Mouse (Mus musculus) embryonic fibroblast, embryonic 13.5 days (primary cell): Measurements from ENCODE around the gene Chp1.

Experiments
- CTCF ChIP-seq: IDR thresholded peaks from 2 replicates; pipeline ENCODE4 v1.5.1; 2011; ENCODE audit warnings: mild to moderate bottlenecking, control low read depth, low read length, moderate library complexity, borderline replicate concordance; ENCODE audit not compliant: insufficient read depth
- POLR2A ChIP-seq: IDR thresholded peaks from 2 replicates; pipeline ENCODE4 v1.6.1; 2011; ENCODE audit warnings: low read depth, mild to moderate bottlenecking, control low read depth, low read length, moderate library complexity

- TF ChIP-seq CTCF, result no peak
- no peak for TF ChIP-seq POLR2A
These were observed 11.3 kb downstream of the Chp1 start for GRCm38 (mm10) chr2:119558737-119559340.
